Mouse (Mus musculus): Measurements from ENCODE around the gene Thrap3. TPM values are rescaled to one million over a fixed set of nuclear protein-coding genes. Genes with fewer than 3 reads are reported as not detected.

Thrap3 gene
- polyA plus RNA-seq, 1 experiment from 2014 or later: 139 TPM

Other genes with a start within 250 kb of the Thrap3 start
- 0.69 and 0.76 TPM in 2 replicates for gene Csf3r, start 178.2 kb downstream of the Thrap3 start, polyA plus RNA-seq (2014; fragmentation: Nextera tagmentation; extraction: Ambion mirVana)
- 121 and 124 TPM in 2 replicates for gene Mrps15, start 155.8 kb downstream of the Thrap3 start, polyA plus RNA-seq (2014; fragmentation: Nextera tagmentation; extraction: Ambion mirVana)
- gene Oscp1, start 144.2 kb downstream of the Thrap3 start, polyA plus RNA-seq (2014; fragmentation: Nextera tagmentation; extraction: Ambion mirVana): 39.5 and 40.7 TPM in 2 replicates
- gene Lsm10, start 106.1 kb downstream of the Thrap3 start, polyA plus RNA-seq (2014; fragmentation: Nextera tagmentation; extraction: Ambion mirVana): 49.1 and 51.2 TPM in 2 replicates
- 24.2 and 25.2 TPM in 2 replicates for gene Stk40, start 98.8 kb downstream of the Thrap3 start, polyA plus RNA-seq (2014; fragmentation: Nextera tagmentation; extraction: Ambion mirVana)
- gene Eva1b, start 55.0 kb downstream of the Thrap3 start, polyA plus RNA-seq (2014; fragmentation: Nextera tagmentation; extraction: Ambion mirVana): 13.5 and 19.2 TPM in 2 replicates
- gene Sh3d21, start 39.3 kb downstream of the Thrap3 start, polyA plus RNA-seq (2014; fragmentation: Nextera tagmentation; extraction: Ambion mirVana): 1.1 TPM in 2 replicates
- gene Map7d1, start 53.6 kb upstream of the Thrap3 start, polyA plus RNA-seq (2014; fragmentation: Nextera tagmentation; extraction: Ambion mirVana): 84.2 and 90.0 TPM in 2 replicates
- gene Trappc3, start 59.6 kb upstream of the Thrap3 start, polyA plus RNA-seq (2014; fragmentation: Nextera tagmentation; extraction: Ambion mirVana): 40.7 and 45.9 TPM in 2 replicates
- 8.1 and 9.9 TPM in 2 replicates for gene Col8a2, start 84.0 kb upstream of the Thrap3 start, polyA plus RNA-seq (2014; fragmentation: Nextera tagmentation; extraction: Ambion mirVana)
- gene Adprhl2, start 118.9 kb upstream of the Thrap3 start, polyA plus RNA-seq (2014; fragmentation: Nextera tagmentation; extraction: Ambion mirVana): 56.4 and 57.9 TPM in 2 replicates
- gene Tekt2, start 122.9 kb upstream of the Thrap3 start, polyA plus RNA-seq (2014; fragmentation: Nextera tagmentation; extraction: Ambion mirVana): 7.2 and 8.2 TPM in 2 replicates
- 14.3 and 19.7 TPM in 2 replicates for gene Ago3, start 226.8 kb upstream of the Thrap3 start, polyA plus RNA-seq (2014; fragmentation: Nextera tagmentation; extraction: Ambion mirVana)

Data from hindbrain, embryonic 14.5 days (tissue).